Mouse (Mus musculus): Measurements from ENCODE around the gene Cdr1. TPM values are rescaled to one million over a fixed set of nuclear protein-coding genes. Genes with fewer than 3 reads are reported as not detected.

Cdr1 gene
- polyA plus RNA-seq (2015; fragmentation: Nextera tagmentation; extraction: Ambion mirVana): 4.1 and 14.4 TPM in 2 replicates

DNA sequence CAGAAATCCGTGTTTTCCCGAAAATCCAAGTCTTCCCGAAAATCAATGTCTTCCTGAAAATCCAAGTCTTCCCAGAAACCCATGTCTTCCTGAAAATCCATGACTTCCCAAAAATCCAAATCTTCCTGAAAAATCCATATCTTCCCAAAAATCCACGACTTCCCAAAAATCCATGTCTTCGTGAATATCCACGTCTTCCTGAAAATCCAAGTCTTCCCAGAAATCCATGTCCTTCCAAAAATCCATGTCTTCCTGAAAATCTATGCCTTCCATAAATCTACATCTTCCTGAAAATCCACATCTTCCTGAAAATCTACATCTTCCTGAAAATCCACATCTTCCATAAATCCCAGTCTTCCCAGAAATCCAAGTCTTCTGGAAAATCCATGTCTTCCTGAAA, at the start of gene Cdr1:
Gene Cdr1, minus strand, starts transcription at position 101 of the 400 bp plus-strand sequence.

Small RNA genes lying within 50 kb of the gene (microRNA-seq; reads per million reads assigned to microRNA genes)
- gene Gm24396: not detected

Data from neural tube, postnatal 0 days (tissue).